Mouse (Mus musculus) limb, embryonic 15.5 days (tissue): ENCODE measurements at regions not wholly inside any gene's neighbourhood (a gene's known extent, or its start where the extent isn't known, plus 50 kb on each side); places are given as distances from the start of the nearest gene placed in this dataset.

ENCODE experiments used
- ATAC-seq: fragments of 200-750 bp; cut with Nextera tagmentation; 2 replicates; pipeline ENCODE4 v1.8.0; 2017; ENCODE audit warnings: low read depth, moderate TSS enrichment; ENCODE audit not compliant: insufficient number of reproducible peaks, low FRiP score, low TSS enrichment
- H3K27ac ChIP-seq: fragments of 300-500 bp; sonication (generic); 2 replicates; pipeline ENCODE4 v1.5.1; 2015; ENCODE audit warnings: moderate library complexity, mild to moderate bottlenecking, inconsistent platforms
- H3K27me3 ChIP-seq: fragments of 300-500 bp; sonication (generic); 2 replicates; pipeline ENCODE4 v1.6.1; 2015; ENCODE audit warnings: inconsistent platforms
- H3K36me3 ChIP-seq: fragments of 300-500 bp; sonication (generic); 2 replicates; pipeline ENCODE4 v1.6.1; 2015; ENCODE audit warnings: inconsistent platforms
- H3K4me1 ChIP-seq: fragments of 300-500 bp; sonication (generic); 2 replicates; pipeline ENCODE4 v1.6.1; 2015; ENCODE audit warnings: inconsistent platforms
- H3K4me2 ChIP-seq: fragments of 300-500 bp; sonication (generic); 2 replicates; pipeline ENCODE4 v1.6.1; 2015; ENCODE audit warnings: mild to moderate bottlenecking, inconsistent platforms
- H3K4me3 ChIP-seq: fragments of 300-500 bp; sonication (generic); 2 replicates; pipeline ENCODE4 v1.5.1; 2015; ENCODE audit warnings: mild to moderate bottlenecking, inconsistent platforms
- H3K9ac ChIP-seq: fragments of 300-500 bp; sonication (generic); 2 replicates; pipeline ENCODE4 v1.6.1; 2015; ENCODE audit warnings: inconsistent platforms
- H3K9me3 ChIP-seq: fragments of 300-500 bp; sonication (generic); 2 replicates; pipeline ENCODE4 v1.6.1; 2016; ENCODE audit warnings: inconsistent platforms
- WGBS: fragments of 180-500 bp; shearing (Covaris S2); methylation state at CpG from one replicate; pipeline ENCODE4 v1.1.7; 2015; 5-methylcytosine and 5-hydroxymethylcytosine counted together

- H3K9ac ChIP-seq = no peak overlapping the region
Observed at GRCm38 (mm10) chr4:56205069-56205468, 534.8 kb upstream of the Gm26657 start.

GRCm38 (mm10) chr4:56193365-56193764, 546.5 kb upstream of the Gm26657 start:
- Histone ChIP-seq H3K9ac (no peak overlapping the region), H3K36me3 (no peaks in the 10 kb centered on the region), H3K27ac (no peak overlapping the region), H3K27me3 (no peaks in the 10 kb centered on the region), H3K4me1 (0 out of 2 replicates have a peak, but pooled peaks cover 2% of the 10 kb centered on the region), H3K4me3 (no peak overlapping the region), H3K9me3 (no peaks in the 10 kb centered on the region), H3K4me2 (no peak overlapping the region)
- ATAC-seq = no peak
- 78% methylated on average over 2 of the region's 2 CpGs for WGBS

More at GRCm38 (mm10) chr4:56205069-56205468, 534.8 kb upstream of the Gm26657 start:
- no peak overlapping the region for H3K4me2 ChIP-seq
- WGBS = 33% methylated on average over 1 of the region's 1 CpGs
- 0 out of 2 replicates have a peak overlapping the region, but pooled peaks have one; percentile 2 for H3K27ac ChIP-seq
- H3K27me3 ChIP-seq = no peaks in the 10 kb centered on the region
- peaks cover 9% of the 10 kb centered on the region; the same call in 1 of the 2 replicates for H3K4me1 ChIP-seq
- no peaks in the 10 kb centered on the region for H3K9me3 ChIP-seq
- no peak overlapping the region for H3K4me3 ChIP-seq
- ATAC-seq = no peak
- no peaks in the 10 kb centered on the region for H3K36me3 ChIP-seq

- Histone ChIP-seq H3K27ac (no peak overlapping the region), H3K4me1 (0 out of 2 replicates have a peak, but pooled peaks cover 2% of the 10 kb centered on the region), H3K4me3 (no peak overlapping the region), H3K27me3 (no peaks in the 10 kb centered on the region), H3K36me3 (no peaks in the 10 kb centered on the region), H3K9ac (no peak overlapping the region), H3K9me3 (no peaks in the 10 kb centered on the region), H3K4me2 (no peak overlapping the region)
- WGBS = 57% methylated on average over 5 of the region's 5 CpGs
- no peak for ATAC-seq
Observed at GRCm38 (mm10) chr4:56192516-56192915, 547.4 kb upstream of the Gm26657 start.

GRCm38 (mm10) chr4:56179566-56179965, 560.3 kb upstream of the Gm26657 start:
- Histone ChIP-seq H3K27me3 (no peaks in the 10 kb centered on the region), H3K36me3 (no peaks in the 10 kb centered on the region), H3K9me3 (no peaks in the 10 kb centered on the region), H3K9ac (no peak overlapping the region), H3K4me3 (no peak overlapping the region), H3K4me1 (peaks cover 10% of the 10 kb centered on the region; the same call in 1 of the 2 replicates), H3K27ac (peak overlapping the region; percentile 22; the same call in 1 of the 2 replicates), H3K4me2 (no peak overlapping the region)
- no peak for ATAC-seq
- WGBS = 30% methylated on average over 5 of the region's 5 CpGs

GRCm38 (mm10) chr4:56178844-56179481, 560.9 kb upstream of the Gm26657 start:
- H3K9me3 ChIP-seq = no peaks in the 10 kb centered on the region
- WGBS = 53% methylated on average over 9 of the region's 9 CpGs
- H3K9ac ChIP-seq = no peak overlapping the region
- ATAC-seq = no peak
- peaks cover 10% of the 10 kb centered on the region; the same call in 1 of the 2 replicates for H3K4me1 ChIP-seq
- H3K27ac ChIP-seq = no peak overlapping the region
- H3K4me2 ChIP-seq = no peak overlapping the region
- no peak overlapping the region for H3K4me3 ChIP-seq
- no peaks in the 10 kb centered on the region for H3K36me3 ChIP-seq
- no peaks in the 10 kb centered on the region for H3K27me3 ChIP-seq

- no peaks in the 10 kb centered on the region for H3K27me3 ChIP-seq
- H3K9me3 ChIP-seq = no peaks in the 10 kb centered on the region
- H3K36me3 ChIP-seq = no peaks in the 10 kb centered on the region
- ATAC-seq = no peak
- no peak overlapping the region for H3K27ac ChIP-seq
- no peak overlapping the region for H3K9ac ChIP-seq
- 42% methylated on average over 3 of the region's 3 CpGs for WGBS
- no peak overlapping the region for H3K4me2 ChIP-seq
- H3K4me3 ChIP-seq = no peak overlapping the region
- no peaks in the 10 kb centered on the region for H3K4me1 ChIP-seq
Observed at GRCm38 (mm10) chr4:56161257-56161594, 578.6 kb upstream of the Gm26657 start.

- H3K9ac ChIP-seq = no peak overlapping the region
- no peaks in the 10 kb centered on the region for H3K9me3 ChIP-seq
- no peak overlapping the region for H3K27ac ChIP-seq
- no peak overlapping the region for H3K4me3 ChIP-seq
- no peak overlapping the region for H3K4me2 ChIP-seq
- ATAC-seq = no peak
- H3K4me1 ChIP-seq = no peaks in the 10 kb centered on the region
- WGBS = 70% methylated on average over 13 of the region's 13 CpGs
- no peaks in the 10 kb centered on the region for H3K36me3 ChIP-seq
- H3K27me3 ChIP-seq = no peaks in the 10 kb centered on the region
Observed at GRCm38 (mm10) chr4:56160551-56161256, 579.2 kb upstream of the Gm26657 start.

GRCm38 (mm10) chr4:56157521-56158065, 582.3 kb upstream of the Gm26657 start:
- no peak overlapping the region for H3K27ac ChIP-seq
- no peak overlapping the region for H3K4me3 ChIP-seq
- H3K27me3 ChIP-seq = no peaks in the 10 kb centered on the region
- no peaks in the 10 kb centered on the region for H3K9me3 ChIP-seq
- WGBS = 79% methylated on average over 3 of the region's 3 CpGs
- H3K36me3 ChIP-seq = no peaks in the 10 kb centered on the region
- no peak overlapping the region for H3K9ac ChIP-seq
- H3K4me2 ChIP-seq = no peak overlapping the region
- no peak for ATAC-seq
- no peaks in the 10 kb centered on the region for H3K4me1 ChIP-seq

- no peak for ATAC-seq
- Histone ChIP-seq H3K9me3 (no peaks in the 10 kb centered on the region), H3K9ac (no peak overlapping the region), H3K27me3 (no peaks in the 10 kb centered on the region), H3K4me3 (no peak overlapping the region), H3K36me3 (no peaks in the 10 kb centered on the region), H3K27ac (no peak overlapping the region), H3K4me1 (no peaks in the 10 kb centered on the region), H3K4me2 (no peak overlapping the region)
- WGBS = 100% methylated on average over 1 of the region's 1 CpGs
Observed at GRCm38 (mm10) chr4:56150716-56151115, 589.2 kb upstream of the Gm26657 start.

- no peaks in the 10 kb centered on the region for H3K36me3 ChIP-seq
- no peak overlapping the region for H3K27ac ChIP-seq
- no peak for ATAC-seq
- WGBS = 98% methylated on average over 2 of the region's 2 CpGs
- H3K9me3 ChIP-seq = no peaks in the 10 kb centered on the region
- no peak overlapping the region for H3K4me2 ChIP-seq
- H3K4me1 ChIP-seq = no peaks in the 10 kb centered on the region
- H3K4me3 ChIP-seq = no peak overlapping the region
- H3K27me3 ChIP-seq = no peaks in the 10 kb centered on the region
- H3K9ac ChIP-seq = no peak overlapping the region
Observed at GRCm38 (mm10) chr4:56143827-56144226, 596.0 kb upstream of the Gm26657 start.

- 78% methylated on average over 3 of the region's 3 CpGs for WGBS
- no peak overlapping the region for H3K9ac ChIP-seq
- H3K4me1 ChIP-seq = no peaks in the 10 kb centered on the region
- H3K4me3 ChIP-seq = no peak overlapping the region
- H3K27me3 ChIP-seq = no peaks in the 10 kb centered on the region
- H3K36me3 ChIP-seq = no peaks in the 10 kb centered on the region
- no peak overlapping the region for H3K4me2 ChIP-seq
- no peak for ATAC-seq
- H3K9me3 ChIP-seq = no peaks in the 10 kb centered on the region
- no peak overlapping the region for H3K27ac ChIP-seq
Observed at GRCm38 (mm10) chr4:56136837-56137236, 603.0 kb upstream of the Gm26657 start.

- Histone ChIP-seq H3K9ac (no peak overlapping the region), H3K9me3 (no peaks in the 10 kb centered on the region), H3K27ac (no peak overlapping the region), H3K4me1 (no peaks in the 10 kb centered on the region), H3K4me2 (no peak overlapping the region), H3K27me3 (no peaks in the 10 kb centered on the region), H3K4me3 (no peak overlapping the region), H3K36me3 (no peaks in the 10 kb centered on the region)
- no peak for ATAC-seq
- 81% methylated on average over 5 of the region's 5 CpGs for WGBS
Observed at GRCm38 (mm10) chr4:56134350-56134749, 602.1 kb upstream of the Klf4 start.
